Mouse (Mus musculus) intestine, embryonic 16.5 days (tissue): ENCODE data around the gene Spata32. TPM values are rescaled to one million over a fixed set of nuclear protein-coding genes. Genes with fewer than 3 reads are reported as not detected.
A peak's percentile ranks its signal among the peaks of the same experiment; 100 is the strongest.

Source experiments
- ATAC-seq: fragments of 200-750 bp; cut with Nextera tagmentation; 2 replicates; pipeline ENCODE4 v1.8.0; 2017; ENCODE audit warnings: moderate TSS enrichment, moderate library complexity
- H3K27ac ChIP-seq: fragments of 300-500 bp; sonication (generic); 2 replicates; pipeline ENCODE4 v1.5.1; 2014; ENCODE audit warnings: mild to moderate bottlenecking, low read length
- H3K27me3 ChIP-seq: fragments of 300-500 bp; sonication (generic); replicated peaks from 2 replicates; pipeline ENCODE4 v1.6.1; 2014; ENCODE audit warnings: low read length, control low read depth, mixed read lengths; ENCODE audit not compliant: control insufficient read depth, insufficient read depth
- H3K36me3 ChIP-seq: fragments of 300-500 bp; sonication (generic); 2 replicates; pipeline ENCODE4 v1.6.1; 2014; ENCODE audit warnings: low read length, control low read depth; ENCODE audit not compliant: control insufficient read depth, insufficient read depth
- H3K4me1 ChIP-seq: fragments of 300-500 bp; sonication (generic); 2 replicates; pipeline ENCODE4 v1.6.1; 2014; ENCODE audit warnings: low read length, control low read depth, mixed read lengths; ENCODE audit not compliant: control insufficient read depth, insufficient read depth
- H3K4me2 ChIP-seq: fragments of 300-500 bp; sonication (generic); 2 replicates; pipeline ENCODE4 v1.6.1; 2014; ENCODE audit warnings: low read depth, low read length, control low read depth
- H3K4me3 ChIP-seq: fragments of 300-500 bp; sonication (generic); 2 replicates; pipeline ENCODE4 v1.5.1; 2014; ENCODE audit warnings: mild to moderate bottlenecking, low read length
- H3K9ac ChIP-seq: fragments of 300-500 bp; sonication (generic); 2 replicates; pipeline ENCODE4 v1.6.1; 2014; ENCODE audit warnings: low read depth, low read length
- H3K9me3 ChIP-seq: fragments of 300-500 bp; sonication (generic); 2 replicates; pipeline ENCODE4 v1.6.1; 2016; ENCODE audit warnings: low read length, control low read depth; ENCODE audit not compliant: control insufficient read depth
- WGBS: fragments of 180-500 bp; shearing (Covaris S2); extraction: QIAGEN DNeasy Blood & Tissue Kit; methylation state at CpG from one replicate; pipeline ENCODE4 v1.1.7; 2014; 5-methylcytosine and 5-hydroxymethylcytosine counted together
- polyA plus RNA-seq: library from polyadenylated mRNA; unstranded; fragments of >200 nt; fragmentation: Nextera tagmentation; extraction: Ambion mirVana; gene quantifications from 2 replicates; pipeline ENCODE4 v1.2.1, GENCODE M21; 2015

The Spata32 gene
- polyA plus RNA-seq, 1 experiment from 2014 or later: not detected

DNA sequence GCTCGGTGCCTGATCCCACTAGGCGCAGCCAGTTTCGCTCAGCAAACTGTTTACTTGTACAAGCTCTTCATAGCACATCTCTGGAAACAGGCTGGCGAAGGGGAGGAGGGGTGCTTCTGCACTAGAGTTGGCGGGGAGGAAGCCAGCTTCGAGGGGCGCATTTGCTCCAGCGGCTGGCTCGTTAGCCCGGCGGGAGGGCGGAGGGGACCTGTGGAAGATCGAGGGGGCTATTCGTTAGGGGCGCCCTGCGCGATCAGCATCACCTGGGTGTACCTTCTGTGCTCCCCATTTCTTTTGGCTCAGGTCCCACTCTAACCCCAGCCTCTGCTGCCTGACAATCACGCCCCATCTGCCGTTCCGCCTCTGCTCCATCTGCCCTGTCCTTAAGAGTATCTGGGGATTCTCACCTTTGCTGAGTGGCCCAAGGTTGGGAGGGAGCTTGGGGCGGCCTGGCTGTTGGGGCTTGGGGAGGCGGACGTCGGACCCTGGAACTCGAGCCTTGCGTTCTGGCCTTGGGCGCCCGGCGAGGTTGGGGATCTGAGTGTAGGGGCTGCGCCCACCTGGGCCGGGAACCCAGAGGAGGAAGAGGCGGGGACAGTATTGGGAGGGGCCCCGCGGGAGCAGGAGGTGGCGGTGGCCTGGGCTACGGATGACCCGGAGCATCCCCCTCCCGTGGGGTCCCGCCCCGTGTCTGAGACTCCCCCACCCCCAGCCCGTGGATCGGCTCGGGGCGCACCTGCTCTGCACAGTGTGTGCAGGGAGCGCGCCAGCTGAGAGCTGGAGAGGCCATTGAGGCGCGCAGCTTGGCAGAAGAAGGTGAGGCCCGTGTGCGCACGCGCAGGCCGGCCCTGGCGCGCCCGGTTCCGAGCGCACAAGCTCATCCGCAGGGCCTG lies 19.1 kb downstream of the Spata32 start:
- Histone ChIP-seq H3K36me3 (no peaks in the 10 kb centered on the region), H3K4me1 (peaks cover 18% of the 10 kb centered on the region), H3K4me3 (peak overlapping the region; percentile 55), H3K9me3 (no peaks in the 10 kb centered on the region), H3K4me2 (peak overlapping the region; percentile 96), H3K9ac (peak overlapping the region; percentile 64), H3K27me3 (peaks cover 34% of the 10 kb centered on the region), H3K27ac (no peak overlapping the region)
- ATAC-seq: peak; percentile 73
- WGBS: 3% methylated on average over 58 of the region's 59 CpGs

DNA sequence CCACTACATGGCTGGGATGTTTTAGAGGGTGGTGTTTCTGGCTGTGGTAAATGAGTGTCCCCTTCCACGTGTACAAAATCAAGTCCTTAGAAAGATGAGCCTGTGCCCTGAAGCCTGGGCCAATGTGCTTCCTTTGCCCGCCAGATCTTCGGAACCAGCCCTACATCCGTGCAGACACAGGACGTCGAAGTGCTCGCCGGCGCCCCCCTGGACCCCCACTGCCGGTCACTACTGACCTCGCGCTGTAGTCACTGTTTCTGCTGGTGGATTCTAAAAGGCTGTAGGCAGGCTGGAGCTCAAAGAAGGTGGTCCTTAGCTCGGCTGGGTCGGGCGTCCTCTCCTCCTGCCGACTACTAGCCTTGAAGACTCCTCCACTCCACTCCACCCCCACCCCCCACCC lies 19.9 kb downstream of the Spata32 start:
- ATAC-seq: no peak

DNA sequence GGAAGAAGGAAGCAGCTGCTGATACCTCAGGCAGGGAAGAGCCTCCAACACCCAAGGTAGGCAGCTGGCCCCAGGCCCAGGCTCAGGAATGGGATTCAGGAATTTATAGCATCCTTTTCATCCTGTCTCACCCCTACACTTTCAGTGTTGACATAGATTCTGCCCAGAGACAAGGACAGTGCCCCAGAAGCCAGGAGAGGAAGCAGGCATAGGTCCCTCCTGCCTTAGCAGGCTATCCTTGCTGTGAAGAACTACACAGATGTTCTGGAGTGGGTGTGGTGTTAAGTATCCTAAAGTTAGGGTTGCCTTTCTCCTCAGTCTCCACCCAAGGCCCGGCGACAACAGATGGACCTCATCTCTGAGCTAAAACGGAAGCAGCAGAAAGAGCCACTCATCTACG lies 20.9 kb downstream of the Spata32 start:
- H3K27ac ChIP-seq: no peak overlapping the region
- H3K4me1 ChIP-seq: peaks cover 24% of the 10 kb centered on the region
- 78% methylated on average over 4 of the region's 4 CpGs for WGBS
- no peak overlapping the region for H3K4me2 ChIP-seq
- no peak overlapping the region for H3K9ac ChIP-seq
- H3K4me3 ChIP-seq: no peak overlapping the region
- ATAC-seq: no peak
- H3K9me3 ChIP-seq: no peaks in the 10 kb centered on the region
- H3K36me3 ChIP-seq: no peaks in the 10 kb centered on the region
- peaks cover 50% of the 10 kb centered on the region for H3K27me3 ChIP-seq

More for the DNA sequence above, 19.9 kb downstream of the Spata32 start:
- Histone ChIP-seq H3K36me3 (no peaks in the 10 kb centered on the region), H3K27me3 (peaks cover 41% of the 10 kb centered on the region), H3K4me3 (0 out of 2 replicates have a peak overlapping the region, but pooled peaks have one; percentile 55), H3K4me1 (peaks cover 18% of the 10 kb centered on the region), H3K9me3 (no peaks in the 10 kb centered on the region), H3K27ac (no peak overlapping the region), H3K4me2 (peak overlapping the region; percentile 96), H3K9ac (peak overlapping the region; percentile 24; the same call in 1 of the 2 replicates)
- WGBS: 15% methylated on average over 16 of the region's 16 CpGs

DNA sequence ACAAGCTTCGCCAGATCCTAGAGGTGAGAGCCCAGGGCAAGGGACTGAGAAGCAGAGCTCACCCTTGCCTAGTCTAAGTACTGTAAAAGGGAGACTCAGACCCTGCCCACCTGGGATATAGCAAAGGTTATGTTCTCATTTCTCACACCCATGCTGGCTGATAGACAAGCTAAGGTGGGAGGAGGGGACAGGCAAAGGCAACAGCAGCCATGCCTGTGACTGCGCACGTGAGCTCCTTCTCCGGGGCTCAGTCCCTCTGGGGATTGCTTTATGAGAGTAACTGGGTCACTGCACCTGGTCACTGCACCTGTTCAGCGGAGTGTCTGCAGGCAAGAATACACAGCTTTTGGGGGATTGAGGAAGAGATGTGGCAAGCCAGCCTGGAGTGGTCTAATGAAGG lies 22.6 kb downstream of the Spata32 start:
- Histone ChIP-seq H3K27ac (no peak overlapping the region), H3K9me3 (no peaks in the 10 kb centered on the region), H3K4me3 (no peak overlapping the region), H3K27me3 (peaks cover 63% of the 10 kb centered on the region), H3K4me2 (no peak overlapping the region), H3K4me1 (peaks cover 18% of the 10 kb centered on the region), H3K9ac (no peak overlapping the region), H3K36me3 (no peaks in the 10 kb centered on the region)
- ATAC-seq: no peak
- WGBS: 78% methylated on average over 5 of the region's 5 CpGs

DNA sequence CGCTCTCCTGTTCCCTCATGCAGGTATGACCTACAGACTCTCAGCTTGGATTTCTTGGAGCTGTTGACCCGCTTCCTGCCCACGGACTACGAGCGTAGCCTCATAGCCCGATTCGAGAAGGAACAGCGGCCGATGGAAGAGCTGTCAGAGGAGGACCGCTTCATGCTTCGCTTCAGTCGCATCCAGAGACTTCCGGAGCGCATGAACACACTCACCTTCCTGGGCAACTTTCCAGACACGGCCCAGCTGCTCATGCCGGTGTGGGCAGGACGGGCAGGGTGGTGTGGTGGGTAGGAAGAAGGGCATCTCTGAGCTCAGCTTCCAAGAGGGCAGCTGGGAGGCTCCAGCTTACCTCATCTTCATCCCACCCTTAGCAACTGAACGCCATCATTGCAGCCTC lies 23.0 kb downstream of the Spata32 start:
- H3K9me3 ChIP-seq: no peaks in the 10 kb centered on the region
- no peak overlapping the region for H3K4me3 ChIP-seq
- no peaks in the 10 kb centered on the region for H3K36me3 ChIP-seq
- no peak overlapping the region; the same call in 1 of the 2 replicates for H3K9ac ChIP-seq
- peaks cover 18% of the 10 kb centered on the region for H3K4me1 ChIP-seq
- WGBS: 78% methylated on average over 18 of the region's 18 CpGs
- no peak overlapping the region for H3K27ac ChIP-seq
- H3K4me2 ChIP-seq: no peak overlapping the region
- peaks cover 63% of the 10 kb centered on the region for H3K27me3 ChIP-seq
- no peak for ATAC-seq

DNA sequence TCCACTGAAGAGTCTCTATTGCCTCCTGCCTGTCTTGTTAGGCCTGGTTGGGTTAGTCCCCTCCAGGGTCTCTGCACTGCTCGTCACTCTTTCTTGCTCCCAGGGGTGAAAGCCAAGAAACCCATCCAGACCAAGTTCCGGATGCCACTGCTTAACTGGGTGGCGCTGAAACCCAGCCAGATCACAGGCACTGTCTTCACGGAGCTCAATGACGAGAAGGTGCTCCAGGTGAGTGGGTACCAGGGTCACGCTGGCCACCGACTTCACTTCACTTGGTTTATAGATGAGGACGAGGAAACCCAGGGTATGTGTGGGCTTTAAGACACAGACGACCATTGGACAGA lies 24.4 kb downstream of the Spata32 start:
- H3K9ac ChIP-seq: no peak overlapping the region
- H3K36me3 ChIP-seq: no peaks in the 10 kb centered on the region
- no peak overlapping the region for H3K4me2 ChIP-seq
- H3K27me3 ChIP-seq: peaks cover 50% of the 10 kb centered on the region
- ATAC-seq: no peak
- no peaks in the 10 kb centered on the region for H3K9me3 ChIP-seq
- no peak overlapping the region for H3K4me3 ChIP-seq
- H3K27ac ChIP-seq: no peak overlapping the region
- 54% methylated on average over 9 of the region's 9 CpGs for WGBS
- H3K4me1 ChIP-seq: peaks cover 10% of the 10 kb centered on the region

DNA sequence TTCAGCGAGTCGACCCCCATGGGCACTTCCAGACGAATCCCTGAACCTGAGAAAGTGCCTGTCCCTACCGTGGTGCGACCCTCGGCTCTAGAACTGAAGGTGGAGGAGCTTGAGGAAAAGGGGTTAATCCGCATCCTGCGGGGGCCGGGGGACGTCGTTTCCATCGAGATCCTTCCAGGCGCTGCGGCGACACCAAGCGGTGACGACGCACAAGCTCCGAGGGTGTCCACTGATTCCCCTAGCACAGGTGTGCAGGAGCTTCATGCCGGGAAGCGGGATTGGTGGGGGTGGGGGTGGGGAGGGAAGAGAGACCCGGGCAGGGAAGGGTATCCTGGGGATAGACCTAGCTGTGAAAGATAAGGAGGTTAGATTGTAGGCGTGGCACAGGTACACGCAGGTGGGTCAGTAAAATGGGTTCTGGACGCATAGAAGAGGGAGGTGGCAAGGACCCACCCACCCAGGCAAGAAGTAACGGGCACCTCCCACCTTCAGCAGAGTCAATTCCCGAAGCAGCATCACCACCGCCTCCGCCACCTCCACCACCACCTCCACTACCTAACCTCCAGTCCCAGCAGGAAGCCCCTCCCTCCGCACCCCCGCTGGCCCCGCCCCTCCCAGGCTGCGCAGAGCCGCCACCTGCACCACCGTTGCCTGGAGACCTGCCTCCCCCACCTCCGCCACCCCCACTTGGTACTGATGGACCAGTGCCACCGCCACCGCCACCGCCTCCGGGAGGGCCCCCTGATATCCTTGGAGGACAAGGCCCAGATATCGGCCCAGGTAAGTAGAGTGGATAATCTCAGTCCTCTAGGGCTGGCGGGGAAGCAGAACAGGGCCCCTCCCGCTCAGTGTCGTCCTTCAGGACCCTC lies 25.0 kb downstream of the Spata32 start:
- Histone ChIP-seq H3K9ac (peak overlapping the region; percentile 41; the same call in 1 of the 2 replicates), H3K27me3 (peaks cover 46% of the 10 kb centered on the region), H3K4me1 (peaks cover 6% of the 10 kb centered on the region; the same call in 1 of the 2 replicates), H3K36me3 (no peaks in the 10 kb centered on the region), H3K4me2 (peak overlapping the region; percentile 55), H3K4me3 (peak overlapping the region; percentile 25), H3K9me3 (no peaks in the 10 kb centered on the region), H3K27ac (no peak overlapping the region)
- WGBS: 12% methylated on average over 44 of the region's 44 CpGs
- ATAC-seq: peak; percentile 62; the same call in 1 of the 2 replicates

DNA sequence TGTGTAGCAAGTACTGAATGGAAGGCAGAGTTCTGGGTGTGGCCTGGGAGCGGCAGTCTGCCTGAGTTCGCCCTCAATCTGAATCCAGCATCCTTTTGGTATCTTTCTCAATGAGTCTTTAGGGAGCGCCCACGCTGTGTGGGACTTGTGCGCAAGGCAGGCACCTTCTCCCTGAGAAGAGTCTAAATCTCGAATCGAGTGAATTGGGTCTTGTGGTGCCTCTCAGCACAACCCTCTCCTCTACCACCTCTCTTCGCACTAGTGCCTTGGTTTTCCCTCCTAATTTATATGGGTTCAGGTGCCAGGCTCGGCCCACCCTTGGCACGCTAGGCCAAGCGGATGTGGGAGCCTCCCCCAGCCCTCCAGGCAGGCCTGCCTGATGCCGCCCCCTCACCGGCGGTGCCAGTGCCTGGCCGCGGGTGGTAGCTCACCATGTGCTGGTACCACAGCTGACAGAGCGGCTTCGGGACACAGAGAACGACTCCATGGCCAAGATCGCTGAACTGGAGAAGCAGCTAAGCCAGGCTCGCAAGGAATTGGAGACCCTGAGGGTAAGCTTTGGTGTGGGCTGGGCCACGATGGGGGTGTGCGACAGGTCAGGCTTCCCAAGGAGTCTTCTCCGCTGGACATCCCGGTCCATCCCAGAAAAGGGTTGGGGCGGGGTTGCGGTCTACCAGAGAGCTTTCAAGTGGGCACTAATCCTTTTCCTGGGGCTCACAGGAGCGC lies 25.8 kb downstream of the Spata32 start:
- WGBS: 19% methylated on average over 28 of the region's 28 CpGs

More for the DNA sequence above, 25.8 kb downstream of the Spata32 start:
- Histone ChIP-seq H3K4me2 (peak overlapping the region; percentile 55), H3K9ac (peak overlapping the region; percentile 41; the same call in 1 of the 2 replicates), H3K4me1 (peaks cover 6% of the 10 kb centered on the region; the same call in 1 of the 2 replicates), H3K27ac (no peak overlapping the region), H3K36me3 (no peaks in the 10 kb centered on the region), H3K4me3 (peak overlapping the region; percentile 25), H3K27me3 (peaks cover 41% of the 10 kb centered on the region), H3K9me3 (no peaks in the 10 kb centered on the region)
- ATAC-seq: 0 out of 2 replicates have a peak, but pooled peaks have one; percentile 3
